Mouse (Mus musculus) stomach, postnatal 0 days (tissue): ENCODE results near the gene 1700113H08Rik. TPM values are rescaled to one million over a fixed set of nuclear protein-coding genes. Genes with fewer than 3 reads are reported as not detected.
A peak's percentile ranks its signal among the peaks of the same experiment; 100 is the strongest.

Experiments
- ATAC-seq: fragments of 200-750 bp; cut with Nextera tagmentation; 2 replicates; pipeline ENCODE4 v1.8.0; 2017; ENCODE audit not compliant: low FRiP score, low TSS enrichment
- DNase-seq: peaks from one replicate; pipeline ENCODE4 v3.0.0-alpha.2; 2016; ENCODE audit warnings: low spot score
- H3K27ac ChIP-seq: fragments of 300-500 bp; sonication (generic); replicated peaks from 2 replicates; pipeline ENCODE4 v1.5.1; 2014; ENCODE audit warnings: mild to moderate bottlenecking, control low read depth
- H3K27me3 ChIP-seq: fragments of 300-500 bp; sonication (generic); 2 replicates; pipeline ENCODE4 v1.6.1; 2014; ENCODE audit warnings: low read length; ENCODE audit not compliant: control insufficient read depth, insufficient read depth
- H3K36me3 ChIP-seq: fragments of 300-500 bp; sonication (generic); 2 replicates; pipeline ENCODE4 v1.6.1; 2014; ENCODE audit warnings: low read length, mixed read lengths; ENCODE audit not compliant: control insufficient read depth, insufficient read depth
- H3K4me1 ChIP-seq: fragments of 300-500 bp; sonication (generic); replicated peaks from 2 replicates; pipeline ENCODE4 v1.6.1; 2014; ENCODE audit warnings: antibody characterized with exemption; ENCODE audit not compliant: control insufficient read depth, insufficient read depth
- H3K4me2 ChIP-seq: fragments of 300-500 bp; sonication (generic); replicated peaks from 2 replicates; pipeline ENCODE4 v1.6.1; 2014; ENCODE audit warnings: low read depth, mild to moderate bottlenecking, control low read depth, moderate library complexity
- H3K4me3 ChIP-seq: fragments of 300-500 bp; sonication (generic); 2 replicates; pipeline ENCODE4 v1.5.1; 2014; ENCODE audit warnings: low read depth, low read length, control low read depth
- H3K9ac ChIP-seq: fragments of 300-500 bp; sonication (generic); 2 replicates; pipeline ENCODE4 v1.6.1; 2014; ENCODE audit warnings: mild to moderate bottlenecking, low read length, control low read depth, mixed read lengths
- H3K9me3 ChIP-seq: fragments of 300-500 bp; sonication (generic); 2 replicates; pipeline ENCODE4 v1.6.1; 2016; ENCODE audit warnings: low read length; ENCODE audit not compliant: control insufficient read depth
- CTCF ChIP-seq: IDR thresholded peaks from 2 replicates; pipeline ENCODE4 v1.5.1; 2016; ENCODE audit warnings: antibody characterized with exemption, low read depth, mild to moderate bottlenecking, moderate library complexity
- EP300 ChIP-seq: optimal IDR thresholded peaks from 2 replicates; pipeline ENCODE3; 2016; ENCODE audit warnings: antibody characterized with exemption
- WGBS: fragments of 180-500 bp; shearing (Covaris S2); extraction: QIAGEN DNeasy Blood & Tissue Kit; methylation state at CpG from one replicate; pipeline ENCODE4 v1.1.7; 2014; 5-methylcytosine and 5-hydroxymethylcytosine counted together
- polyA plus RNA-seq: library from polyadenylated mRNA; unstranded; fragments of >200 nt; fragmentation: Nextera tagmentation; extraction: Ambion mirVana; gene quantifications from 2 replicates; pipeline ENCODE4 v1.2.1, GENCODE M21; 2015

The 1700113H08Rik gene
- polyA plus RNA-seq, 1 experiment from 2014 or later: not detected

GRCm38 (mm10) chr10:87084236-87084635 lies 26.4 kb downstream of the 1700113H08Rik start:
- Histone ChIP-seq H3K9me3 (no peaks in the 10 kb centered on the region), H3K4me1 (no peaks in the 10 kb centered on the region), H3K9ac (no peak overlapping the region), H3K4me3 (no peak overlapping the region), H3K27ac (no peak overlapping the region), H3K27me3 (no peaks in the 10 kb centered on the region), H3K36me3 (no peaks in the 10 kb centered on the region), H3K4me2 (no peak overlapping the region)
- TF ChIP-seq CTCF (no peak), EP300 (no peak)
- ATAC-seq: no peak
- WGBS: 68% methylated on average over 6 of the region's 6 CpGs
- DNase-seq: no peak

- Histone ChIP-seq H3K27me3 (no peaks in the 10 kb centered on the region), H3K27ac (no peak overlapping the region), H3K9me3 (no peaks in the 10 kb centered on the region), H3K4me2 (no peak overlapping the region), H3K4me3 (no peak overlapping the region), H3K9ac (no peak overlapping the region), H3K36me3 (no peaks in the 10 kb centered on the region), H3K4me1 (no peaks in the 10 kb centered on the region)
- WGBS: 74% methylated on average over 5 of the region's 5 CpGs
- DNase-seq (no peak), ATAC-seq (no peak)
- TF ChIP-seq CTCF (no peak), EP300 (no peak)
Observed at GRCm38 (mm10) chr10:87087646-87088045, 29.8 kb downstream of the 1700113H08Rik start.

GRCm38 (mm10) chr10:87094249-87094648 lies 36.4 kb downstream of the 1700113H08Rik start:
- H3K36me3 ChIP-seq: no peaks in the 10 kb centered on the region
- no peaks in the 10 kb centered on the region for H3K4me1 ChIP-seq
- H3K4me3 ChIP-seq: no peak overlapping the region
- DNase-seq (peak; percentile 44), ATAC-seq (no peak)
- TF ChIP-seq CTCF (peak; percentile 69), EP300 (no peak)
- no peak overlapping the region for H3K27ac ChIP-seq
- no peaks in the 10 kb centered on the region for H3K9me3 ChIP-seq
- H3K4me2 ChIP-seq: no peak overlapping the region
- no peak overlapping the region for H3K9ac ChIP-seq
- H3K27me3 ChIP-seq: no peaks in the 10 kb centered on the region

DNA sequence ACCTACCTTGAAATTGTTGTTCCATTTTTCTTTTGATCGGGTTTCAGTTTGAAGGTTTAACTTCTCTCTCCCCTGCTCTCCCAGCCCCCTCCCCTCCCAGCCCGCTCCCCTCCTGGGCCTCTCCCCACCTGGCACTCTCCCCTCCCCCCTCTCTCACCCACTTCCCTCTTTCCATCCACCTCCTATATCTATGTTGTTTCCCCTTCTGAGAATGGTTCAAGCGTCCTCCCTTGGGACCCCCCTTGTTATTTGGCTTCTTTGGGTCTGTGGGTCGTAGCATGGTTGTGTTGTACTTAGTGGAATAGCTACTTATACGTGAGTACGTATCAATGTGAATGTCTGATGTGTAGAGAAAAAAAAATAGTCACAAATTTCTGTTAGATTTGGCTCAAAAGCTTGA lies 40.9 kb downstream of the 1700113H08Rik start:
- no peaks in the 10 kb centered on the region for H3K4me1 ChIP-seq

DNA sequence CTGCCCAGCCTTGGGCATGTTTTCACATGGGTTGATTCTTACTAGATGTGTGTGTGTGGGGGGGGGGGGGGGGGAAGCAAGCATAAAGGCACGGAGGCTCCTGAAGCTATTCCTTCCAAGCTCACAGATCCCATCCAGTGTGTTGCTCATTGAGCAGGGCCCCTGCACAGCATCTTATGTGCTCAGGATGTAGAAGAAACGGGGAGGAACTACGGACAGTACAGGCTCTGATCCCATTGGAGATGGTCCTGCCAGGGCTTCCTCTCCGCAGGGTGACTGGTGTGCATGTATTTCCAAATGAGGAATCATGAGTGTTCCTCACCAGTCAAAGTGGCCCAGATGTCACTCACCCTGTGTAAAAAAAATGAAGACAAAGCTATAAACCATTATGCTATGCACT lies 42.8 kb downstream of the 1700113H08Rik start:
- Histone ChIP-seq H3K4me3 (no peak overlapping the region), H3K9ac (no peak overlapping the region), H3K27ac (no peak overlapping the region), H3K27me3 (no peaks in the 10 kb centered on the region), H3K4me2 (no peak overlapping the region), H3K4me1 (no peaks in the 10 kb centered on the region), H3K9me3 (no peaks in the 10 kb centered on the region), H3K36me3 (no peaks in the 10 kb centered on the region)
- DNase-seq: no peak
- ATAC-seq: no peak
- WGBS: 82% methylated on average over 4 of the region's 4 CpGs
- TF ChIP-seq CTCF (no peak), EP300 (no peak)

More for the DNA sequence above, 40.9 kb downstream of the 1700113H08Rik start:
- no peak overlapping the region for H3K27ac ChIP-seq
- H3K4me2 ChIP-seq: no peak overlapping the region
- no peak overlapping the region for H3K4me3 ChIP-seq
- DNase-seq: no peak
- H3K9ac ChIP-seq: no peak overlapping the region
- no peaks in the 10 kb centered on the region for H3K27me3 ChIP-seq
- H3K36me3 ChIP-seq: no peaks in the 10 kb centered on the region
- no peaks in the 10 kb centered on the region for H3K9me3 ChIP-seq
- ATAC-seq: no peak
- WGBS: 72% methylated on average over 6 of the region's 6 CpGs
- TF ChIP-seq CTCF (no peak), EP300 (no peak)

DNA sequence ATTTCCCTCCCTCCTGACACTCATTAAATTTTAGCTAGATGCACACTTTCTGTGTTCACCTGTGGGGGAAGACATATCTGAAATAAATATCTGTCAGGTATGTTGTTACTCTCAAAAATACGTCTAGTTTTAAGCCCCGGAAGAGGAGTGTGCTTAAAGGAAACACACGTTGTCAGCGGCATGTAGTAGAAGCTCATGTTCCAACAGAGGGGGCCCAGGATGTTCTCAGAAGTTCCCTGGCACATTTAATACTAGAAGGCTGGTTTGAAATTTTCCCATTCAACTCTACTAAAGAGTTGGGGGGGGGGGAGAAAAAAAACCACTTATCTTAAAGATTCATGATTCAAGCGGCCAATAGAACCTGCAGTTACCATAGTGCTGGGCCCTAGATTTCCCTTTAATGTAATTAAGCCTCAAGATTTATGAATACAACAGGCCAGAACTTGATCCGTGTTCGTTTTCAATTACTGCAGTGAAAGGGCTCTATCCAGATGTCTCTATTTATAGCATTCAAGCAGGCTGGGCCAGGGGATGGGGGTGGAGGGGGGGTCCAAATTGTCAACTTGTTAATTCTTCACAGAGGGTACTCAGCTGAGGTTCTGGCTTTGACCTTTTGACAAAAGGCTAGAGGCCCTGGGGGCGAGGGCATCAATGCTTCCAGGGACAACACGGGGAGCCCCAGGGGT lies 43.6 kb downstream of the 1700113H08Rik start:
- H3K9ac ChIP-seq: no peak overlapping the region
- H3K36me3 ChIP-seq: no peaks in the 10 kb centered on the region
- ATAC-seq (no peak), DNase-seq (no peak)
- H3K4me2 ChIP-seq: no peak overlapping the region
- no peak overlapping the region for H3K4me3 ChIP-seq
- H3K4me1 ChIP-seq: no peaks in the 10 kb centered on the region
- 35% methylated on average over 9 of the region's 9 CpGs for WGBS
- H3K27ac ChIP-seq: no peak overlapping the region
- no peak for TF ChIP-seq CTCF
- TF ChIP-seq EP300: no peak
- H3K27me3 ChIP-seq: no peaks in the 10 kb centered on the region
- no peaks in the 10 kb centered on the region for H3K9me3 ChIP-seq
